Mouse (Mus musculus) embryonic fibroblast, embryonic 13.5 days (primary cell): ENCODE results near the gene Krt80. TPM values are rescaled to one million over a fixed set of nuclear protein-coding genes. Genes with fewer than 3 reads are reported as not detected.

ENCODE experiments used
- H3K27ac ChIP-seq: 2 replicates; pipeline ENCODE4 v1.5.1; 2012; ENCODE audit warnings: low read length, control low read depth, inconsistent platforms; ENCODE audit not compliant: insufficient read depth
- H3K4me1 ChIP-seq: 2 replicates; pipeline ENCODE4 v1.6.1; 2011; ENCODE audit warnings: low read length; ENCODE audit not compliant: control insufficient read depth, insufficient read depth
- H3K4me3 ChIP-seq: 2 replicates; pipeline ENCODE4 v1.5.1; 2011; ENCODE audit warnings: mild to moderate bottlenecking, control low read depth, low read length; ENCODE audit not compliant: insufficient read depth
- CTCF ChIP-seq: IDR thresholded peaks from 2 replicates; pipeline ENCODE4 v1.5.1; 2011; ENCODE audit warnings: mild to moderate bottlenecking, control low read depth, low read length, moderate library complexity, borderline replicate concordance; ENCODE audit not compliant: insufficient read depth
- POLR2A ChIP-seq: IDR thresholded peaks from 2 replicates; pipeline ENCODE4 v1.6.1; 2011; ENCODE audit warnings: low read depth, mild to moderate bottlenecking, control low read depth, low read length, moderate library complexity
- polyA plus RNA-seq: library from polyadenylated mRNA; stranded (reverse); fragments of >200 nt; gene quantifications from 2 replicates; pipeline ENCODE4 v1.2.4, GENCODE M21; 2011; ENCODE audit warnings: low read depth; ENCODE audit not compliant: missing spikeins, insufficient read length

Krt80 gene
- polyA plus RNA-seq, 1 experiment, result 2.2 TPM

DNA sequence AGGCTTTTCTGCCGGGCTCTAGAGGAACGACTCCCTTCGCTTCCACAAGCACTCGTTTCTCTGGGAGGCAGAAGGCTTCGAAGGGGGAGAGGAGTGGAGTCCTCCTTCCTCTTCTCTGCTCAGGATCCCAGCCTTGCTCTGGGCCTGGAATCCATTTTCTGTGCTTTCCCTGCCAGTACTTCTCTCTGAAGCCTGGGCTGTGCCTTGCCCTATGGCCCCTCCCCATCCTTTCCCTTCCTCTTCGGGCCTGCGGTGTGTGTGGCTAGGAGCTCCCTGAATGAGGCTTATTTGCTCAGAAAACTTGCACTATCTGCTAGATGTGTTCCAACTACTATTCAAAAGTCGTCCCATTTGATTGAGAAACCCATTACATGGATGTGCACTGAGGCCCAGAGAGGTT, 2.5 kb downstream of the Krt80 start:
- Histone ChIP-seq H3K4me1 (peaks cover 10% of the 10 kb centered on the region), H3K27ac (no peak overlapping the region), H3K4me3 (no peak overlapping the region)
- no peak for TF ChIP-seq POLR2A
- TF ChIP-seq CTCF, result no peak

DNA sequence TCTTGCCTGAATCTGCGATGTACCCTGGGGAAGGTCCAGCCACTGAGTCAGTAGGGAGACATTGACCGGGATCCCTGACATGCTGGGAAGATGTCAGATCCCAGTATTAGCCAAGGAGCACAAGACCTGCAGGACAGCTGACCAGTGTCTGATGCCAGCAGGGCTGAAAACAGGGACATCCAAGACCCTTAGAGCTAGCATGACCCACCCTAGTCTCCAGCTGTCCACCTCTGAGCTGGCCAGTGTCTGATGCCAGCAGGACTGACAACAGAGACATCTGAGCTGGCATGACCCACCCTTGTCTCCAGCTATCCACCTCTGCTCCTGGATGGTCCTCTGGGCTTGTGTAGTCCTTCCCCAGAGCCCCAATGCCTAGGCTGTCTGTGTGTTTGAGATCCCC, 3.0 kb downstream of the Krt80 start:
- H3K4me3 ChIP-seq, result no peak overlapping the region
- peaks cover 5% of the 10 kb centered on the region for H3K4me1 ChIP-seq
- TF ChIP-seq CTCF, result no peak
- no peak for TF ChIP-seq POLR2A
- no peak overlapping the region for H3K27ac ChIP-seq

DNA sequence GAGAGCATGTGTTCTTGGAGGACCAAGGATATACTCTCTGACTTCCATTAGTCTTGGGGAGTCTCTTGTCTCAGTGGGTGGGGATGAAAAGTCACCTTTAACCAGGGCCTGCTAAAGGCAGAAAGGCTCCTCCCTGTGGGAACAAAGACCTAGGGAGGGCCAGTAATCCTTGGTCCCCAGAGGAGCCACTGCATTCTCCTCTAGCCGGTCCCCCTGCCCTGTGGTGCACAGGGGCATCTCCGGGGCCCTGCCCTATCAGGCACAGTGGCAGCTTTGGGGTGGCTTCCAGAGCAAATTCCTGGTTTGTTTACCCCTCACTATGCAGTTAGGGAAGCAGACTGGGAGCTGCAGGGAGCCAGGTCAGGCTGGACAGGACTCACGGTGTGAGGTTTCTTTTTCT, 3.5 kb downstream of the Krt80 start:
- TF ChIP-seq POLR2A (no peak), CTCF (no peak)
- H3K4me1 ChIP-seq, result peaks cover 5% of the 10 kb centered on the region
- no peak overlapping the region for H3K4me3 ChIP-seq
- H3K27ac ChIP-seq, result no peak overlapping the region

DNA sequence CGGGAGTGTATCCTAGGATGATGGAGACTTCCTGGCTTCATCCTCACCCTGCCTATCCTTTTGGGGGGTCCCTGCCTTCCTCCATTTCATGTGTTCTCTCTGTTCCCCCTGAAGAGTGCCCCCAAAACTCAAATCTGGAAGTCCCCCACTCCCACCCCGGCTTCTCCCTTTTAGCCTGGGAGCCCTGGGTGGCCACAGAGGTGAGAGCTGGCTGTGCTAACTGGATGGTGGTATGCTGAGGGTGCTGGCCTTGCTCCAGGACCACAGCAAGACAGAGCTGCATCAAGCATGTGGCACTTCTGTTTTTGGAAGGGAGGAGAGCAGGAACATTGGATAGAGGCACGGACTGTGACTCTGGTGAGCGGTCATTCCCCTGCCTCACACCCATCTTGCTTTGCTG, 4.2 kb downstream of the Krt80 start:
- peaks cover 5% of the 10 kb centered on the region for H3K4me1 ChIP-seq
- no peak overlapping the region for H3K4me3 ChIP-seq
- no peak for TF ChIP-seq CTCF
- no peak for TF ChIP-seq POLR2A
- no peak overlapping the region for H3K27ac ChIP-seq

DNA sequence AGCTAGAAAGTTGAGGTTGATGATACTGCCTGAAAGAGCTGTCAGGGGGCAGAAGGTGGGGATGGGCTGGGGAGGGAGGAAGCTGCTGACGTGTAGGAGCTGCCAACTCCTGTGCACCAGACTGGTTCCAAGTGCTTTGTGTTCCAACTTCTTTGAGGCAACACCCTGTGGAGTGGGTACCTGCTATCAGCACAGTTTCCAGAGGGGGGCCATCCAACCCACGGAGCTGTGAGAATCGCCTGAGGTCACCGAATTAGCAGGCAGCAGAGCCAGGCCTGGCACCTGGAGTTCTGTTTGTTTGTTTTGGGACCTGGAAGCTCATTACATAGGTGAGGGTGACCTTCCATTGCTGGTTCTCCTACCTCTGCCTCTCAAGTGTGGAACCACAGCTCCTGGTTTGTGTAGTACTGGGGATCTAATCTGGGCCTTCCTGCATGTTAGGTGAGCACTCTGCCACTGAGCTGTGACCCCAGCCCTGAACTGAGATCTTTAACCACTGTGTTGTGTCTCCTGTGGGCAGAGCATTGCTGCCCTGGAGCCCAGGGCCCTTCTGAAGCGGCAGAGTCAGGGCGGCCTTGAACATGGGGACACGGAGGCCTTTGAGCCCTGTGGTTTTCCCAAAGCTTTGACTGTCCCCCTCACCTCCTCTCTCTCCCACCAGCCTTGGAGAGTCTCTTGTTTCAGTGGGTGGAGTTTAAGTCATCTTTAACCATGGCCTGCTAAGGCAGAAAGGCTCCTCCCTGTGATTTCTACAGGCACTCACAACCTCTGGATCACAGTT, 4.9 kb downstream of the Krt80 start:
- no peak overlapping the region for H3K4me3 ChIP-seq
- peaks cover 5% of the 10 kb centered on the region for H3K4me1 ChIP-seq
- no peak overlapping the region for H3K27ac ChIP-seq
- TF ChIP-seq POLR2A, result no peak
- TF ChIP-seq CTCF, result no peak

DNA sequence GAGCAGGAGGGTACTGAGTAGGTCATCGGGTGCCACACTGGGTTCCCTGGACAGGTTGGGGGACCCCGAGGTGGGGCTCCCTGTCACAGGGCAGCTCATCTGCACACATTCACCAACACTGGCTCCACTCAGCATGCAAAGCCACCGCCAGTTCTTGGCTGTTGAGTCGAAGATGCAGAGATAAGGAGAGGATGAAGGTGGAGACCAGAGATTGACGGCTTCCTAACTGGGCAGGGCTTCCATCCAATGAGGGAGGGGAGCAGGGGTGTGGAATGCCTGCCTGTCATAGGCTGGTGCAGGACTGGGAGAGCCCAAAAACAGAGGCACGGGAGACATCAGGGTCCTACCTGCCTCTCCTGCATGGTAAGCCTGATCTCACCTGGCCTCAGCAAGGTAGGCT, 5.5 kb downstream of the Krt80 start:
- Histone ChIP-seq H3K4me1 (peaks cover 5% of the 10 kb centered on the region), H3K27ac (no peak overlapping the region), H3K4me3 (no peak overlapping the region)
- TF ChIP-seq CTCF, result no peak
- TF ChIP-seq POLR2A, result no peak

DNA sequence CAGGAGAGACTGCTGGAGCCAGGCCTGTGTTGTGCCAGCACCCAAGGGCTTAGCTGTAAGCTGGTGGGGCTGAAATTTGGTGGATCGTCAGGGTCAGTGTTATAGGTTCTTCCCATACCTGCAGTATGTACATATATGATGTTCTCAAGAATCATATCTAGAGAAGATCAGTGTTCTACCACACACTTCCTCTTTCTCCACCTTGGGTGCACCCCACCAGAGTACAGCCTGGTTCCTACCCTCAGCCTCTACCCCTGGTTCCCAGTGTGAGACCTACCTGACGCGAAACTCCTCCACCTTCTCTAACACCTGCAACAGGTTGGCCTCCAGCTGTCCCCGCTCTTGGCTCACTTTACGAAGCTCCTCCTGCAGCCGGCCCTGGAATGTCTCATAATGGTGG, 6.0 kb downstream of the Krt80 start:
- TF ChIP-seq CTCF, result no peak
- TF ChIP-seq POLR2A, result no peak
- Histone ChIP-seq H3K4me1 (peaks cover 5% of the 10 kb centered on the region), H3K4me3 (no peak overlapping the region), H3K27ac (no peak overlapping the region)

DNA sequence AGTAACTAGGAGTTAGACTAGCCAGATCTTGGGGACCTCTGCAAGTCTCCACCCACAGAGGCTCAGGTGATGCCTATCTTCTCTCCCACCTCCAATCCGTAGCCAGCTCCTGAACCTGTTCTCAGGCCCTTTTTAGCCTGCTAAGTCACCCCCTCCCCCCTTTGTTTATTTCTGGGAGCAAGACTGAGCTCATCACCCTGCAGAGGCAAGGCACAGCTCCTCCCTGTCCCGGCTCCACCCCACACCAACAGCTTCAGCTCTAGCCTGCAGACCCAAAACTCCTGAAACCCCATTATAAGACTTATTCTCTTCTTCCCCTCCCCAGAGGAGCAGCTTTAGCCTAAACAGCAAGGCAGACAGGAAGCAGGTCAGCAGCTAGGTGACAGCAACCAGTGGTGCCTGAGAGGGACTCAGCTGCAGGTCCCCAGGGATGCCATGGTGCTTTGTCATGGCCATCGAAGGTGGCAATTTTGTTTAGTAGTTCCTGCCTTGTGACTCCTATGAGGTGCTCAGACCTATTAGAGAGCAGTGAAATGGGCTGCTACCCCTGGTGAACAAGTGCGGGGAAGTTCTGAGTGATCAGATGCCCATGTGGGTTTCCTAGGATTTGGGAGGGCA, 7.5 kb downstream of the Krt80 start:
- H3K4me1 ChIP-seq, result peaks cover under 1% of the 10 kb centered on the region
- no peak overlapping the region for H3K27ac ChIP-seq
- no peak for TF ChIP-seq POLR2A
- no peak for TF ChIP-seq CTCF
- no peak overlapping the region for H3K4me3 ChIP-seq

DNA sequence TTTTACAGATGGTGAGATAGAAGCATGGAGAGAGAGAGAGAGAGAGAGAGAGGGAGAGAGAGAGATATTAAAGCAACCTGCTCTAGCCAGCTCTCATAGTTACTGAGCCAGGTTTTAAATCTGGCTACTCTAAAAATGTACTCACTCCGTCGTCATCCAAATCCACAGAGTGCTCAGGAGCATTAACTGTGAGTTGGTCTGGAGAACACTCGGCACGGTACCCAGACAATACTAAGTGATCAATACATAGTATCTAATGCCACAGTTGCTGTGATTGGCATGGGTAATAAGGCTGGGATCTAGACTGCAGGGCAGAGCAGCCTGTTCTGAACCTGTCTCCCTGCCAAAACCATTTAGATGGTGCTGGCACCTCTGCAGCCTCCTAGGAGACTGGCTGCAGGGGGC, 14.6 kb downstream of the Krt80 start:
- TF ChIP-seq CTCF (no peak), POLR2A (no peak)
- Histone ChIP-seq H3K4me1 (no peaks in the 10 kb centered on the region), H3K27ac (no peak overlapping the region), H3K4me3 (no peak overlapping the region)

DNA sequence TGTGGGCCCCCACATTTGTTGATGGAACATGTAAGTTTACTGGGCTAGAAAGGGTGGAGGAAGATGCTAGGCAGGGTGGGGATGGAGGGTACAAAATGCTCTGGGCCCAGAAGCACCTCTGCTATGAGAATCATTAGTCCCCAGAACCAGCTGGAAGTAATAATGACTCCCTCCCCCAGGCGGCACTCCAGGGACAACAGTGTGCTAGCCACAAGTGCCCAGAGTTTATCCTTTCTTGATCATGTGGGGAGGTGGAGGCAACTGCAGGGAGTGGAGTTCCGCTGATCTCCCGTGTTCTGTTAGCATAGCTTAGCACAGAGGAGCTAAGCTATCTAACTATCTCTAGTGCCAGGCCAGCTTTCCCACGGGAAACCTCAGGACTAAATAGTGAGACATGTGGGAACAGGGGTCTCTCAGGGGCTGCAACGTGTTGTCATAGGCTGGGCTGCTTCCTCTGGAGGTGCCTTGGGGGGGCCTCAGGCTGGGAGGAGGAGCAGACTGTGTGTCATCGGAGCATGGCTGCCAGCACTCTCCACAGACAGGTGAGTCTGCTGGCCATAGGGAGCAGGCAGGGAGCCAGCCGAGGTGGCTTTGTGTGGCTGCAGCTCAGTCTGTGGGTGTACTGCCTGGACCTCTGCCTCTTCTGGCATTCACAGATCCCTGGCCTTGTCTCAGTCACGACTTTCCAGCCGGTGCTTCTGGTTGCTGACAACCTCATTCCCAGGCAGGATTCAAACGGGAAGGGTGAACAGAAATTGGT, 17.1 kb downstream of the Krt80 start:
- TF ChIP-seq CTCF (no peak), POLR2A (no peak)
- no peak overlapping the region for H3K27ac ChIP-seq
- H3K4me1 ChIP-seq, result no peaks in the 10 kb centered on the region
- H3K4me3 ChIP-seq, result no peak overlapping the region
